Mouse (Mus musculus): ENCODE measurements at regions not wholly inside any gene's neighbourhood (a gene's known extent, or its start where the extent isn't known, plus 50 kb on each side); places are given as distances from the start of the nearest gene placed in this dataset.

DNA sequence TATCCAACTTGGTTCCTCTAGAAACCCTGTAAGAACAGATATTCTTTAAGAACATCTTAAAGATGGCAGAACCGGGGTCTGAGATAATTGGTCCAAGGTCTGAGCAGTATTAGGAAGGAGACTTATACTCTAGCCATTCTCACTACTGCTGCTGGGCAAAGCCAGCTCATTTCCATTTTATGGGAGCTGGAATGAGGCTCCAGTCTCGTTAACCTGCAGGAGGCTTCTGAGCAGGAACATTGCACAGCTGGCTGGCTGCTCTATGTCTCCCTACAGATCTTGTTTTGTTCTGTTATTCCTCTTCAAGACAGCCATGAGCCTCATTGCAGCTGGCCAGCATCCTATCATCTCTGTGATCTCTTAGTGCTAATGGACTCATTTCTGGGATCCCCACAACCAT, 136.3 kb upstream of the Mylip start:
- no peak for TF ChIP-seq CTCF (IDR thresholded peaks at IDR 0.05 in 2 of 3, conservative IDR thresholded peaks at IDR 0.05 in 1 of 3; ENCODE audit: control insufficient read depth in 1 of 3, insufficient read depth in 1 of 3, low read depth in 2 of 3, low read length in 3 of 3, poor library complexity in 1 of 3, severe bottlenecking in 1 of 3)
- TF ChIP-seq MYC (IDR thresholded peaks at IDR 0.05; ENCODE audit: low read depth, low read length): no peak
- TF ChIP-seq POLR2AphosphoS5 (IDR thresholded peaks at IDR 0.05; ENCODE audit: borderline replicate concordance, low read depth, low read length): no peak
- TF ChIP-seq NRF1 (IDR thresholded peaks at IDR 0.05; ENCODE audit: insufficient read depth, low read depth, low read length, poor library complexity, severe bottlenecking): no peak
- TF ChIP-seq USF1 (IDR thresholded peaks at IDR 0.05; ENCODE audit: low read depth, low read length): no peak
- no peak for TF ChIP-seq HCFC1 (IDR thresholded peaks at IDR 0.05; ENCODE audit: low read depth, low read length)
